Mouse (Mus musculus): Measurements from ENCODE around the gene Gm42906.

DNA sequence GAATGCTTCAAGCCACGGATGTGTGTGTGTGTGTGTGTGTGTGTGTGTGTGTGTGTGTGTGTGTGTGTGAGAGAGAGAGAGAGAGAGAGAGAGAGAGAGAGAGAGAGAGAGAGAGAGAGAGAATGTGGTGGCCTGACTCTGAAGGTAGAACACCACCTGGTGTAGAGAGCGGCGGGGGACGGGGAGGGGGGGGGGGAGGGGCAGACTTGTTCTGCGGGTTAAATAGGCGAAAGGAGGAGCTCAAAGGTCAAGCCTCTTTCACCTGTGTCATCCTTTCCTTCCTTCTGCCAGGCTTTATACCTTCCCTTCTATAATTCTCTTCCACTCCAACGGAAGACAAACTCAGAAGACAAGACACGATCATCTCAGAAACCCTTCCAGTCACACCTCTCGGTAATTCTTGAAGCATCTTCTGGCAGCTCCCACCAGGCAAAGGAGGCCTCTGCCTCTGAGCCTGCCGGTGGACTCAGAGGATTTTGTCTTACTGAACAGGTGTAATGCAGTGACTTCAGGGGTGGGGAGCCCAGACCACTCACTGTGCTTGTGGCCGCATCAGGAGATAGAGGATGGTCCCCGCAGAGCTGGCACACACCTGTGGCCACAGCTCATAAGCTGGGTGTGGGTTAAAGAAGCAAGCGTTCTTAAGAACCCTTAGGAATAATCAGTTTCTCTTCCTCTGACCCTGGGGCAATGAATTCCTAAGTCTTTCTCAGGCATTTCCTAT is 195.2 kb downstream of the Gm42906 start:
- TF ChIP-seq EP300 (optimal IDR thresholded peaks at IDR 0.05) (no peak), CTCF (IDR thresholded peaks at IDR 0.05; ENCODE audit: low read depth) (no peak)

Measured in stomach, postnatal 0 days (tissue).